Mouse (Mus musculus) layer of hippocampus, adult 2 months (tissue): ENCODE measurements around the gene Sash1. TPM values are rescaled to one million over a fixed set of nuclear protein-coding genes. Genes with fewer than 3 reads are reported as not detected.

Experiments
- DNase-seq, 2 experiments: peaks; one replicate each; pipeline ENCODE4 v3.0.0; 2022; ENCODE audit warnings: low spot score in 2 of 2
- H3K27ac ChIP-seq: fragments of 200-600 bp; 2 replicates; pipeline ENCODE4 v1.8.1; 2022
- H3K4me3 ChIP-seq: fragments of 200-600 bp; 2 replicates; pipeline ENCODE4 v1.8.1; 2022; ENCODE audit warnings: mild to moderate bottlenecking
- CTCF ChIP-seq: fragments of 200-600 bp; conservative IDR thresholded peaks from 2 replicates; pipeline ENCODE4 v1.8.1; 2022; ENCODE audit warnings: antibody characterized with exemption, mild to moderate bottlenecking, moderate library complexity
- total RNA-seq, 2 experiments: library from RNA; stranded (reverse); gene quantifications; 2 replicates each; pipeline ENCODE4 v1.2.3; 2021

Gene Sash1
- total RNA-seq, 2 experiments from 2014 or later = 75.7 to 86.0 TPM

- TF ChIP-seq CTCF = no peak
- DNase-seq = no peak
- Histone ChIP-seq H3K27ac (no peak overlapping the region), H3K4me3 (no peak overlapping the region)
These were observed 3.5 kb upstream of the Sash1 start for GRCm38 (mm10) chr10:8889341-8889740.

- TF ChIP-seq CTCF = no peak
- Histone ChIP-seq H3K27ac (peak overlapping the region; percentile 97), H3K4me3 (peak overlapping the region; percentile 60)
- no peak for DNase-seq
These were observed 621 bp upstream of the Sash1 start for GRCm38 (mm10) chr10:8886528-8886854.

GRCm38 (mm10) chr10:8885201-8885600 is 669 bp downstream of the Sash1 start:
- Histone ChIP-seq H3K27ac (peak overlapping the region; percentile 97), H3K4me3 (peak overlapping the region; percentile 60)
- no peak for DNase-seq
- TF ChIP-seq CTCF = no peak

GRCm38 (mm10) chr10:8884565-8884964 is 1.3 kb downstream of the Sash1 start:
- peak overlapping the region; percentile 97; the same call in 1 of the 2 replicates for H3K27ac ChIP-seq
- peak overlapping the region; percentile 60 for H3K4me3 ChIP-seq
- DNase-seq = no peak

GRCm38 (mm10) chr10:8883686-8884085 is 2.2 kb downstream of the Sash1 start:
- no peak for DNase-seq
- H3K27ac ChIP-seq = peak overlapping the region; percentile 97; the same call in 1 of the 2 replicates
- H3K4me3 ChIP-seq = peak overlapping the region; percentile 60
- TF ChIP-seq CTCF = no peak

More at GRCm38 (mm10) chr10:8884565-8884964, 1.3 kb downstream of the Sash1 start:
- no peak for TF ChIP-seq CTCF

GRCm38 (mm10) chr10:8881736-8882135 is 4.1 kb downstream of the Sash1 start:
- no peak overlapping the region for H3K27ac ChIP-seq
- no peak overlapping the region for H3K4me3 ChIP-seq
- no peak for TF ChIP-seq CTCF
- no peak for DNase-seq

GRCm38 (mm10) chr10:8880950-8881675 is 4.8 kb downstream of the Sash1 start:
- no peak for TF ChIP-seq CTCF
- DNase-seq = no peak
- H3K27ac ChIP-seq = no peak overlapping the region
- H3K4me3 ChIP-seq = no peak overlapping the region

GRCm38 (mm10) chr10:8878824-8879223 is 7.0 kb downstream of the Sash1 start:
- TF ChIP-seq CTCF = no peak
- H3K4me3 ChIP-seq = no peak overlapping the region
- no peak overlapping the region for H3K27ac ChIP-seq
- DNase-seq = no peak

GRCm38 (mm10) chr10:8878381-8878780 is 7.5 kb downstream of the Sash1 start:
- H3K27ac ChIP-seq = no peak overlapping the region
- H3K4me3 ChIP-seq = no peak overlapping the region
- no peak for DNase-seq
- TF ChIP-seq CTCF = no peak

- Histone ChIP-seq H3K27ac (peak overlapping the region; percentile 80), H3K4me3 (no peak overlapping the region)
- DNase-seq = peak in 1 of 2 experiments; percentile 72
- TF ChIP-seq CTCF = no peak
These were observed 12.1 kb downstream of the Sash1 start for GRCm38 (mm10) chr10:8873631-8874370.

- no peak for TF ChIP-seq CTCF
- Histone ChIP-seq H3K27ac (no peak overlapping the region; the same call in 1 of the 2 replicates), H3K4me3 (no peak overlapping the region)
- no peak for DNase-seq
These were observed 13.1 kb downstream of the Sash1 start for GRCm38 (mm10) chr10:8872788-8873187.

- Histone ChIP-seq H3K4me3 (no peak overlapping the region), H3K27ac (no peak overlapping the region)
- DNase-seq = no peak
- no peak for TF ChIP-seq CTCF
These were observed 13.9 kb downstream of the Sash1 start for GRCm38 (mm10) chr10:8871935-8872334.

- TF ChIP-seq CTCF = no peak
- Histone ChIP-seq H3K27ac (no peak overlapping the region), H3K4me3 (no peak overlapping the region)
- DNase-seq = no peak
These were observed 15.5 kb downstream of the Sash1 start for GRCm38 (mm10) chr10:8870368-8870767.
